Mouse (Mus musculus): ENCODE measurements at regions not wholly inside any gene's neighbourhood (a gene's known extent, or its start where the extent isn't known, plus 50 kb on each side); places are given as distances from the start of the nearest gene placed in this dataset.

- no peak for ATAC-seq (ENCODE audit: borderline replicate concordance, extremely low read depth, low FRiP score, low TSS enrichment)
- no peak overlapping the region for H3K27ac ChIP-seq
- no peaks in the 10 kb centered on the region for H3K36me3 ChIP-seq
- H3K4me2 ChIP-seq: no peak overlapping the region
- H3K9me3 ChIP-seq: no peaks in the 10 kb centered on the region
- H3K4me1 ChIP-seq: no peaks in the 10 kb centered on the region
- H3K9ac ChIP-seq: no peak overlapping the region
- no peaks in the 10 kb centered on the region for H3K27me3 ChIP-seq
- 85% methylated on average over 4 of the region's 4 CpGs for WGBS
- no peak overlapping the region for H3K4me3 ChIP-seq
These were observed 612.8 kb upstream of the Slit2 start for GRCm38 (mm10) chr5:47370184-47370583.

- Histone ChIP-seq H3K4me2 (no peak overlapping the region), H3K9ac (no peak overlapping the region), H3K4me3 (no peak overlapping the region), H3K4me1 (no peaks in the 10 kb centered on the region), H3K36me3 (no peaks in the 10 kb centered on the region), H3K9me3 (no peaks in the 10 kb centered on the region), H3K27ac (no peak overlapping the region), H3K27me3 (no peaks in the 10 kb centered on the region)
- 46% methylated on average over 1 of the region's 1 CpGs for WGBS
- no peak for ATAC-seq (ENCODE audit: borderline replicate concordance, extremely low read depth, low FRiP score, low TSS enrichment)
These were observed 597.0 kb upstream of the Slit2 start for GRCm38 (mm10) chr5:47385930-47386329.

- Histone ChIP-seq H3K36me3 (no peaks in the 10 kb centered on the region), H3K9ac (no peak overlapping the region), H3K27me3 (no peaks in the 10 kb centered on the region), H3K4me1 (no peaks in the 10 kb centered on the region), H3K9me3 (no peaks in the 10 kb centered on the region), H3K27ac (no peak overlapping the region), H3K4me3 (no peak overlapping the region), H3K4me2 (no peak overlapping the region)
- whole genome bisulfite sequencing: 45% methylated on average over 5 of the region's 5 CpGs
- no peak for ATAC-seq (ENCODE audit: borderline replicate concordance, extremely low read depth, low FRiP score, low TSS enrichment)
These were observed 596.2 kb upstream of the Slit2 start for GRCm38 (mm10) chr5:47386750-47387149.

GRCm38 (mm10) chr5:47390735-47391134 lies 592.2 kb upstream of the Slit2 start:
- no peaks in the 10 kb centered on the region for H3K27me3 ChIP-seq
- H3K4me2 ChIP-seq: no peak overlapping the region
- no peak overlapping the region for H3K4me3 ChIP-seq
- H3K9ac ChIP-seq: no peak overlapping the region
- no peak for ATAC-seq (ENCODE audit: borderline replicate concordance, extremely low read depth, low FRiP score, low TSS enrichment)
- no peaks in the 10 kb centered on the region for H3K36me3 ChIP-seq
- H3K27ac ChIP-seq: no peak overlapping the region
- no peaks in the 10 kb centered on the region for H3K4me1 ChIP-seq
- H3K9me3 ChIP-seq: no peaks in the 10 kb centered on the region
- WGBS: 75% methylated on average over 2 of the region's 2 CpGs

- no peak for ATAC-seq (ENCODE audit: borderline replicate concordance, extremely low read depth, low FRiP score, low TSS enrichment)
- H3K9me3 ChIP-seq: no peaks in the 10 kb centered on the region
These were observed 586.1 kb upstream of the Slit2 start for GRCm38 (mm10) chr5:47396874-47397273.

GRCm38 (mm10) chr5:47421916-47422315 lies 561.0 kb upstream of the Slit2 start:
- Histone ChIP-seq H3K36me3 (no peaks in the 10 kb centered on the region), H3K27ac (no peak overlapping the region), H3K4me2 (no peak overlapping the region), H3K4me1 (no peaks in the 10 kb centered on the region), H3K4me3 (no peak overlapping the region), H3K27me3 (no peaks in the 10 kb centered on the region), H3K9me3 (no peaks in the 10 kb centered on the region), H3K9ac (no peak overlapping the region)
- WGBS: 55% methylated on average over 2 of the region's 2 CpGs
- ATAC-seq (ENCODE audit: borderline replicate concordance, extremely low read depth, low FRiP score, low TSS enrichment): no peak

More at GRCm38 (mm10) chr5:47396874-47397273, 586.1 kb upstream of the Slit2 start:
- Histone ChIP-seq H3K27ac (no peak overlapping the region), H3K36me3 (no peaks in the 10 kb centered on the region), H3K27me3 (no peaks in the 10 kb centered on the region), H3K9ac (no peak overlapping the region), H3K4me3 (no peak overlapping the region), H3K4me2 (no peak overlapping the region), H3K4me1 (no peaks in the 10 kb centered on the region)
- WGBS: 73% methylated on average over 9 of the region's 9 CpGs

GRCm38 (mm10) chr5:47426040-47426439 lies 556.9 kb upstream of the Slit2 start:
- H3K9ac ChIP-seq: no peak overlapping the region
- H3K9me3 ChIP-seq: no peaks in the 10 kb centered on the region
- ATAC-seq (ENCODE audit: borderline replicate concordance, extremely low read depth, low FRiP score, low TSS enrichment): no peak
- no peaks in the 10 kb centered on the region for H3K4me1 ChIP-seq
- no peaks in the 10 kb centered on the region for H3K27me3 ChIP-seq
- no peak overlapping the region for H3K4me2 ChIP-seq
- H3K27ac ChIP-seq: no peak overlapping the region
- WGBS: 91% methylated on average over 4 of the region's 4 CpGs
- no peaks in the 10 kb centered on the region for H3K36me3 ChIP-seq
- no peak overlapping the region for H3K4me3 ChIP-seq

GRCm38 (mm10) chr5:47426467-47426866 lies 556.5 kb upstream of the Slit2 start:
- Histone ChIP-seq H3K4me2 (no peak overlapping the region), H3K27ac (no peak overlapping the region), H3K4me3 (no peak overlapping the region), H3K9me3 (no peaks in the 10 kb centered on the region), H3K36me3 (no peaks in the 10 kb centered on the region), H3K9ac (no peak overlapping the region), H3K27me3 (no peaks in the 10 kb centered on the region), H3K4me1 (no peaks in the 10 kb centered on the region)
- ATAC-seq (ENCODE audit: borderline replicate concordance, extremely low read depth, low FRiP score, low TSS enrichment): no peak
- 64% methylated on average over 6 of the region's 6 CpGs for WGBS

- Histone ChIP-seq H3K4me1 (no peaks in the 10 kb centered on the region), H3K9me3 (no peaks in the 10 kb centered on the region), H3K4me3 (no peak overlapping the region), H3K27ac (no peak overlapping the region), H3K9ac (no peak overlapping the region), H3K4me2 (no peak overlapping the region), H3K27me3 (no peaks in the 10 kb centered on the region), H3K36me3 (no peaks in the 10 kb centered on the region)
- 45% methylated on average over 10 of the region's 10 CpGs for WGBS
- peak; percentile 70; the same call in 1 of the 2 replicates for ATAC-seq (ENCODE audit: borderline replicate concordance, extremely low read depth, low FRiP score, low TSS enrichment)
These were observed 553.4 kb upstream of the Slit2 start for GRCm38 (mm10) chr5:47429217-47430172.

- Histone ChIP-seq H3K27ac (no peak overlapping the region), H3K36me3 (no peaks in the 10 kb centered on the region), H3K4me3 (no peak overlapping the region), H3K4me2 (no peak overlapping the region), H3K9ac (no peak overlapping the region), H3K4me1 (no peaks in the 10 kb centered on the region), H3K27me3 (no peaks in the 10 kb centered on the region), H3K9me3 (no peaks in the 10 kb centered on the region)
- no peak for ATAC-seq (ENCODE audit: borderline replicate concordance, extremely low read depth, low FRiP score, low TSS enrichment)
- WGBS: 34% methylated on average over 5 of the region's 5 CpGs
These were observed 551.2 kb upstream of the Slit2 start for GRCm38 (mm10) chr5:47431599-47432328.

- H3K36me3 ChIP-seq: no peaks in the 10 kb centered on the region
- no peaks in the 10 kb centered on the region for H3K27me3 ChIP-seq
- H3K27ac ChIP-seq: no peak overlapping the region
- H3K9ac ChIP-seq: no peak overlapping the region
- peak; percentile 31; the same call in 1 of the 2 replicates for ATAC-seq (ENCODE audit: borderline replicate concordance, extremely low read depth, low FRiP score, low TSS enrichment)
- H3K4me3 ChIP-seq: no peak overlapping the region
- no peak overlapping the region for H3K4me2 ChIP-seq
- no peaks in the 10 kb centered on the region for H3K4me1 ChIP-seq
- WGBS: 38% methylated on average over 3 of the region's 3 CpGs
- H3K9me3 ChIP-seq: no peaks in the 10 kb centered on the region
These were observed 546.5 kb upstream of the Slit2 start for GRCm38 (mm10) chr5:47436455-47436854.

All from lung, embryonic 15.5 days (tissue).